Mouse (Mus musculus) lung, postnatal 14 days (tissue): ENCODE data around the gene Gm9573.
A peak's percentile ranks its signal among the peaks of the same experiment; 100 is the strongest.

Experiments used
- DNase-seq: peaks from one replicate; pipeline ENCODE4 v3.0.0; 2021

Gm9573 gene

DNA sequence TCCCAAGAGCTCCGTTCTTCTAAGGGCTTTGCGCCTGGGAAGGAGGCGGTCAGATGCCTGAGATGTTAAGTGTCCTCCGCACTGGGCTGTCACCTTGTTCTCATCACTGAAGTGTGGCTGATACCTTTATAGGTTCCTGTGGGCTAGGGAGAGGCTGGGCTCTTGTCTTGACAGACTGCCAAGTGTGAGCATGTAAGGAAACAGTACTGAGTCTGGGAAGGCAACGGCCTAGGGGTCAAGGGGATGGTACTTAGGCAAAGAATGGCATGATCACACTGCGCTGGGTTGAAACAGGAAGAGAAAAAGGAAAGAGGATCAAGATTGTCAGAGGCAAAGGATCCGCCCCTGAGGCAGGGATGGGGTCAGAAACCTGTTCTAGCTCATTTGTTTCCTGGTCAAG, at the start of gene Gm9573:
Gene Gm9573 (minus strand): TSS at position 101 of the 400 bp plus-strand sequence.
- DNase-seq = no peak

DNA sequence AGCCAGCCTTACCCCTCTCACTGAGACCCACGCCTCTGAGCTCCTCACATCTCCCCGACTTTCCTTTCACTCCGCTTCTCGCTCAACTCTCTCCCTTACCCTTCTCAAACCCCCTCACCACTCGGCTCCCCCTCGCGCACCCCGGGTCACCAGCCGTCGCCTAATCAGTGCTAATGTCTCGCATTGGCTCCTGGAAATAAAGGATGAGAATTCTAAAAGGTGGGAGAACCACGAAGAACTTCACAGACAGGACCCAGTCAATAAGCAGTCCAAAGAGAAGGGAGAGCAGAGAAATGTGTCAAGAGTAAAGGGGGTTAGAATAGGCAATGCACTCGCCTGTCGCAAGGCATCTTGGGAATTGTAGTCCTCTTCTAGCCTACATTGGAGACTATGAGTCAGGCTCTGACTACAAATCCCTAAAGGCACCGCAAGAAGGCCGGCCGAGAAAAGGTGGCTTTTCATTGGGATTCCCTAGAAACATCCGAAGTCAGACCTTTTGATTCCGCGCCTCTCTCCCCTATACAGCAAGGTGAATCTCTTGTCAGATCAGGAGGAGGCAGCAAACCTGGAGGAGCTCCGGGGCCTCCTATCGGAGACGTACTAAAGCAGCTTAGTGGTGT, 47.1 kb upstream of the Gm9573 start, which contains the start of gene Gtf2h4:
Gene Gtf2h4 (minus strand): TSS at position 324 of the 620 bp plus-strand sequence.
- peak; percentile 90 for DNase-seq

DNA sequence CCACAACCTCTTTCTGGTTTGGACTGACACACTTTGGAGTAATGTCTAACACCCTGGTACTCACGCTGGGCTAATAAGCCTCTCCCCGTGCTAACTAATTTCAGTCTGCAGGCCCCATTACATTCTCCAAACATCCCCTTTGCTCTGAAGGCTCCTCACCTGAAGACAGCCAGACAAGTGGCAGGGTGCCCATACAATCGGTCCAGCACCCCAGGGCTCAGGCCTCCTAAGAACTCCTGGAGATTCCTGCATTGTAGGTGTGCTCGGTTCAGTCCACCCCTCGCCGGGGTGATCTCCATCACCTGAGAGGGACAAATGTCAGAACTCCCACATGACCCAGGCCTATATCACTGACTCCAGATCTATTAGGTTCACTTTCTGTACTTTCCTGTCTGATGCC, 46.1 kb upstream of the Gm9573 start:
- no peak for DNase-seq

DNA sequence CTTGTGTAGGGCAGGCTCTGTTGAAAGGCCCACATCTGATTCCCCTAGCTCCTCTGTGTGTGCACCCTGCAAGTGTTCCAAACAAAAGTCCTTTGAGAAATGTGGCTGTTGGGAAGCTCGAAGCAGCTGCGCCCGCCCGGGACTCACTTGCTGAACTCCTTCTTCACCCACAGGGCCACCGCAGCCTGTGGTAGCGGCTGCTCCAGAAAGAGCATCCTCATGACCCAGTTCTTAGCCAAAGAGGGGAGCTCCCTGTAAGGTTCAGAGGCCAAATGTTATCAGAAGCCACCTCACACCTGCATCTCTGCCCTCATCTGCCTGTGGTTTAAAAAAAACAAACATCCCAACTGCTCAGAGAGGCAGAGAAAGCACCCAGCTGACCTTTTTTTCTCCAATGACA, 45.4 kb upstream of the Gm9573 start:
- DNase-seq = no peak

DNA sequence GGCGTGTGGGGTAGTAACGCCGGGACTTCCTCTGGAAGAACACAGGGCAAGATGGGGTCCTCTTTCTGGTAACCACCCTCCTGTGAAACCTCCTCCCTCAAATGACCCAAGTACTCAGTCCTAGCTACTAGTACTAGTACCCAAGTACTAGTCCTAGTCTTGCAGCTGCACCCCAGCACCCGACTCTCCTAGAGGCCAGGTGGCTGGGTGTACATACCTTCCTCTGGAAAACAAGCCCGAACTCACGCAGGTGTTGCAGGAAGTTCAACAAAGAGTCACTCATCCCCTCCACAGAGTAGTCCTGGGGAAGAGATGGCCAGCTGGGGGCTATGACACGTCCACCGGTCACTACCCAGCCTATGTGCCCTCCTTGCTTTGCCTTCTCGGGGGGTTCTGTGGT, 43.3 kb upstream of the Gm9573 start:
- no peak for DNase-seq

DNA sequence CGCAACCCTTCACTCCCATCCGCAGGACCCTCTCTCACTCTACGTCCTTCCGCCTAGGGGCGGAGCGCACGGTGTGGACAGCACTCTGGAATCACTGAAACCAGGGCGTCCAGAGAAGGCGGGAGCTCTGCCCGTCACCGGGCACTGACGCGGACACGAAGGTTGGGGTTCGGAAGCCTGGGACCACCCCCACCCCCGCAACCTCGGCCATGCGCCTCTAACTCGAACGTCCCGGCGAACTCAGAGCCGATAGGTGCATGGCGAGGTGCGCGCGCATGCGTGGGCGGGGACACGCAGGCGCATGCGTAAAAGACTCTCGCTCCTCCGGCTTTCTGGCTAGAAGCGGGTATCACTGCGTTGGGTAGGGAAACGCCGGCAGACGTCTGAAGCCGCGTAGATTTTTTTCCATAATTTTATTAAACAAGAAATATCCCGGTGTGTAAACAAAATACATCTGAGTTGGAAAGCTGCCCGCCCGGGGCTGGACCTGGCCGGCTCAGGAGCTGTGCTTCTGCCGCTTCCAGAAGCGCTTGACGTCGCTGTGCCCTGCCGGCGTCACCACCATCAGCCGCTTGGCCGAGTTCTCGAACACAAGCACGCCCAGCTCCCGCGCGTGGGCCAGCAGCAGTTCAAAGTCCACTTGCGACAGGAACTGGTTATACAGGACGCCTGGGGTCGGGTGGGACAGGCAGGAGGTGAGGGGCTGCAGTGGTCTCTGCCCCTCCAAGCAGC, 41.1 kb upstream of the Gm9573 start, which contains the start of gene Vars2:
Gene Vars2 (minus strand): TSS at position 259 of the 732 bp plus-strand sequence.
- DNase-seq = peak; percentile 98

DNA sequence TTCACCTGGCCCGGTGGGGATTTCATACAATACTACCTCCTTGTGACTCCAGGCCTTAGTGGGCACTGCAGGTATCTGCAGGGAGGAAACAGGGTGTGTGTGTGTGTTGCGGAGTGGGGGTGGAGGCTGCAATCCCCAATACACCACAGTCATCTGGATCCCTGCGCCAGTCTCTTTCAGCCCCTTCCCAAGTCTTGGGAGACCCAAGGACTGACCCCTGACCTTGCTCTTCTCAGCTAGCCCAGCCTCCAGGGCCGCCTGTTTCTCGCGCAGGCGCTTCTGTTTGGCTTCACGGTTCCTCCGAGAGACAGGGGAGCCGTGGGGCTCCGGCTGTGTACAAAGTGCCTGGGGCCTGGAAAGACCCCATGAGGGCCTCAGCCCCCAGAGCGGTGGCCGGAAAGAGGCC, 40.4 kb upstream of the Gm9573 start:
- no peak for DNase-seq

DNA sequence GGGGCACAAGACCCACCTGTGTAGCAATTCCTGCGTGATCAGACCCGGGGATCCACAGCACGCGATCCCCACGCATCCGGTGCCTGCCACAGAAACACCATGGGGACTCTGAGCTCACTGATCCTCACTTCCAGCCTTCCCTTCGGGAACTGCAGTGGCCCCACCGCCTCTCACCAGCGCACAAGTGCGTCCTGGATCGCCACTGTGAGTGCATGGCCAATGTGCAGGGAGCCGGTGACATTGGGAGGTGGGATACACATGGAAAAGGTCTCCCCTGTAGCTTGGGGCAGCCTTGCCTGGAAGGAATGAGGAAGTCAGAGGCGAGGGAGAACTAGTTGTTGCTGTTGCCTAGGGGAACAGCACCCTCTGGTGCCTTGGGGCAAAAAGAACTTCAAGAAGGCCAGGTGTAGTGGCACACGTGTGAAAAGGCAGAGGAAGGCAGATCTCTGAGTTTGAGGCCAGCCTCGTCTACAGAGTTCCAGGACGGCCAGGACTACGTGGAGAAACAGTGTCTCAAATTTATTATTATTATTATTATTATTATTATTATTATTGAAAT, 39.6 kb upstream of the Gm9573 start:
- DNase-seq = peak; percentile 56

DNA sequence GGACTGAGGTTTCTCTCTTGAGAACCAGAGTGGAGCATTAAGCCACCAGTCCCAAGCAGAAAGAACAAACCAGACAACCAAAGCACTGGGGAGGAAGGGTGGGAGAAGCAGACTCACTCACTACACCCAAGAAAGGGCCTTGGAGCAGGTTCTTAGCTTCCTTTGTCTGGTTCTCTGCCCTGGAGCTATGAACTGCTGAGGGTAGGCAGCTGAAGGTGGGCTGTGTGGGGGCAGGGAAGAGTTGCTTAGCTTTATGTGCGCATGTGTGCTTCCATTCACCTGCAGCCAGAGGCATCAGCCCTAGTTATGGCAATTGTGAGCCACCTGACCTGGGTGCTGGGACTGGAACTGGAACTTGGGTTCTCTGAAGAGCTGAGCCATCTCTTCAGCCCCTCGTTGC, 26.6 kb upstream of the Gm9573 start:
- DNase-seq = no peak

DNA sequence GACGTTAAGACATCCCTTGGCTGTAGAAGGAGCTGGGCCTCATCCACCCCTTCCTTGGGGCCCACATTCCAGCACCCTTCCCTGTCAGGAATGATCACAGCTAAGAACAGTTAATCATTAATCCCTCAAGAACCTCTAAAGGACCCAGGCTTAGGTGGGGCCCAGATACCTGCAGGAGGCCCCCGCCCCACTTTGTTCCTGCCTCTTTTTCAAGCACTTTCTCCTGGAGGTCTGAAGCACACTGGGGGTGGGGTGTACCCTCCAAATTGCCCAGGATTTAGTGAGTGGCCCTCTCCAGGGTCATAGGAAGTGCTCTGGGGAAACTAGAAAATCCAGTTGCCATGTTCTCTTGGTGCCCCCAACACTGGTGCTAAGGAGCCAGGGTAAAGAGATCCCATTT, 23.0 kb upstream of the Gm9573 start:
- peak; percentile 59 for DNase-seq

DNA sequence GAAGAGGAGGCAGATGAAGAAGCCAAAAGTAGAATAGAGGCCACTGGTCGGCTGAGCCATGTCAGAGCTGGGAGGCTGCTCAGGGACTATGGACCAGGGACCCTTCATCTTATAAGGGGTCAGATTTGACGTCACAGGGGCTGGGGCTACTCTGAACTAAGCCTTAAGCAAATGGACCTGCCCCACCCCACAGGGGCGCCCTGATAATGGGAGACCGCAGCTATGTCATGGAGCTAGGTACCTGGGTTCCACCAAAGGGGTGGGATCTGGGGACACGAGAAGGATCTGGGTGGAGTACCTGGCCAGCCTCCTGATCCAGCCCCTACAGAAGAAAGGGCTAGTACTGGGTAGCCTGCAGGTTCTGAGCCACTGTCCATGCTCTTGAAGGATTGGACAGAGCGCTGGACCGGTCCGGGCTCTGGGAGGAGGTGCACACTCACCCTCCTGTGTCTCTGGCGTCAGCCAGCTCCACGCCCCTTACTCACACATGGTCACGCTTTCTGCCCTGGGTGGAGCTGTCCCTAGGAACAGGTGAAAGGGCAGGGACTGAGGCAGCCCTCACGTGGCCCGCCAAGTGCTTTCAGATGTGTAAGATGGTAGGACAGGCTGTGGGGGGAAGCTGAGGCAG, 17.3 kb upstream of the Gm9573 start, which contains the start of gene Mucl3:
Gene Mucl3 (minus strand): TSS at position 87 of the 628 bp plus-strand sequence.
- no peak for DNase-seq

DNA sequence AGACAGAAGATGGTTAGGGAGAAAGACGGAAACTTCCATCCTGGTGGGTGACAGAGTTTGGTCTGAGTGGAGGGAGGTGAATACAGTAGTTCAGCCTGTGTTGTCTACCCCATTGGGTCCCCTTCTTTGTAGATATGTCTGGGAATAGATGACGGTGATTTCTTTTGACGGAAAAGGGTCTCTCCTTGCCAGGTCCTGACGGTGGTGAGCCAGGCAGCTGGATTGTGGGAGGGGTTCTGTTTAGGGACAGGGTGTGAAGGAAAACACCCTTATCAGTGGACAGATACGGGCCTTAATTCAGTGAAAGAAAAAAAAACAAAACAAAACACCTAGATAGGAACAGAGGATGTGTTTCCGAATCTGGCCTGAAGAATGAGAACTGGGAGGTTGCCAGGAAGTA, 12.9 kb upstream of the Gm9573 start:
- DNase-seq = no peak

DNA sequence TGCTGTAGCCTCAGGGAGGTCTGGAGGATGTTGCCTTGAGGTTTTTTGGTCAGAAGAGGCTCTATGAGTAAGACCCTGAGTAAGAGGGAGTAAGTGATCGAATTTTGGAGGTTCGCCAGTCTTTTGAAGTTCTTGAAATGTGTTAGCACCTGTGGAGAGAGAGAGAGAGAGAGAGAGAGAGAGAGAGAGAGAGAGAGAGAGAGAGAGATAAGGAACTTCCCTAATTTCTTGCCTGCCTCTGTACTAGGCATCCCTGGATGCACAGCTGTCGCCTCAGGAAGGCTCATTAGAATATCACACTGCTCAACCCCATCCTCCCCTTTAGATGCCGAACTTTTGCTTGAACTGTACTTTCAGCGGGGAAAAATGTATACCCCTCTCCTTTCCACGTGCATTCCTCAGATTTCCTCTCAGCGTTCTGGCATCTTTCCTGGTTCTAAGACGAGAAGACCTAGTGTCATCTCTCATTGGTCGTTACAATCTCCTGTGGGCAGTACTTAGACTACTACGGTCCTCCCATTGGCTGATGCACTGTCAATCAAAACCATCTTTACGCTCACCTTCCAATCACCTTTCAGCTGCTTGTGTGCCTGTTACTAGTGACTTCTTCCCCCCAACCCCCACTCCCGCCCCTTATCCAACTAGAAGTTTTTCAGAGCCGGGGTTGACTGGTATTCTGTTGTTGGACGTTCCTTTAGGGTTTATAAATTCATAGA, 12.2 kb upstream of the Gm9573 start:
- DNase-seq = peak; percentile 83

DNA sequence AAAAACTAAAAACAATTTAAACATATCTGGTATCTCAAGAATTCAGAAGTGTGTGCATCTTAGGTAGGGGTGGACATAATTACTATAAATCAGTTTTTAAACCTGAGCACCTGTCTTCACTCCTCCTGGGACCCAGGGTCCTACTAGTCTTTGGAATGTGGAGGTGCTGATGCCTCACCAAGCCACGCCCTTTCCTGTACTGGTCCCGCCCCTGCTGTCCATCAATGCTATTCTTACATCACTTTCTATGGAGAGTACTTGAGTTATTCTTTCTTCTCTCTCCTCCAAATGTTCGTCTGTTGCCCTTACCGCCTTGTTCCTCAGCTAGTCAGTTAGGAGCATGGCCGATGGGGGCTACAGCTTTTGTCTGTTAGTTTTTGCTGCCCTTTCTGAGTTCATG, 9.9 kb upstream of the Gm9573 start:
- peak; percentile 63 for DNase-seq

DNA sequence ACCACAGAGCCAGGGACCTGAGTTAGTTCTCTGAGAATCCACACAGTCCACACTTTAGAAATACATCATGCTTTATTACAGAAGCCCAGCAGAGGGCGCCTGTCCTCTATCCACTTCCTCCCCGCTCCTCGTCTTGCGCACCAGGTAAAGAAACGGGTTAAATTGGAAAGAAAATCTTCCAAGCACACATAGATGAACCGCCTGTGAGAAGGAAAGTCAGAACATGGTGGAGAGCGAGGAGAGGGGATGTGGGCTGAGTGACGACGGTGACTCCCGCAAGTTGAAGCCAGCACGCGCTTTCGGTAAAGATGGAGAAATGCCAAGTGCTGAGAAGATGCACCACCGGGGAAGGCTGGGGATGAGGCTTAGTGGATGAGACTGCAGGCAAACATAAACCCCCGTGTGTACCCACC, 9.3 kb upstream of the Gm9573 start:
- peak; percentile 79 for DNase-seq

DNA sequence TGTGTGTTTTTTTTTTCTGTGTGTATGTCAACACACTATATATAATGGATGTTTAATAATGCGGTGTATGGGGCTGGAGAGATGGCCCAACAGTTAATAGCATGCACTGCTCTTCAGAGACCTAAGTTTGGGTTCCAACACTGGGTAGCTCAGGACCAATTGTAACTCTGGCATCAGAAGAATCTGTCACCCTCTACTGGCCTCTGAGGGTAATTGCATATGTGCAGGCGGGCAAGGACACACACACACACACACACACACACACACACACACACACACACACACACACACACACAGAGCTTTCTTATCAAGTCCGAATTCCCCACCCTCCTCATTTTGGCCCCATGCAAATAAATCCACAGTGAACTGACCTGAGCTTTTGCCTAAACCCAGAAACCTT, 8.8 kb upstream of the Gm9573 start:
- no peak for DNase-seq

DNA sequence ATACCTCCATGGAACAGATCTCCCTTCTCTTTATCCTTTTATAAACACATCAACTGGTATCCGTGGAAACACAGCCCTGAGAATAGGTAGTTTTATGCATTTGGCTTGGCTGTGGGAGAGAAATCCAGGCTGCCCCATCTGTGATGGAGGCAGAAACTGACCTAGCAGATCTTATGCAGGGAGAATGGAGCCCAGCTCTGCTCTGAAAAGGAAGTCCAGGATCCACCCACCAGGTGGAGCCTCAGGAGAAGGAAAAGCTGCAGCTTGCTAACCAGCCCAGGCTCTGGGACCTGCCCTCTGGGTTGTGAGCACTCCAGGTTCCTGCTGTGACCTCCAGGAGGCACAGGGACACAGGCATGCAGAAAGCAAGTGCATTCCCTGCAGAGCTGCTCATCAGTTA, 7.6 kb upstream of the Gm9573 start:
- DNase-seq = peak; percentile 61

DNA sequence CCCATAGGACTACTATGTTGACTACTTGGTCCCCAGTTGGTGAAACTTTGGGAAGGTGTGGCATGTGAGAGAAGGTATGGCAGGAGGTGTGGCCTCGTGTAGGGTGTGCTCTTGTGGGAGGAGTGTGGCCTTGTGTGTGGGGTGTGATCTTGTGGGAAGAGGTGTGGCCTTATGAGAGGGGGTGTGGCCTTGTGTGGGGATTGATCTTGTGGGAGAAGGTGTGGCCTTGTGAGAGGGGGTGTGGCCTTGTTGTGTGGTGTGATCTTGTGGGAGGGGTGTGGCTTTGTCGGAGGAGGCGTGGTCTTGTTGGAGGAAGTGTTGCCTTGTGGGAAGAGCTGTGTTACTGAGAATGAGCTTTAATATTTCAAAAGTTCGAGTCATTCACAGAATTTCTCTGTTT, 9.3 kb downstream of the Gm9573 start:
- no peak for DNase-seq

DNA sequence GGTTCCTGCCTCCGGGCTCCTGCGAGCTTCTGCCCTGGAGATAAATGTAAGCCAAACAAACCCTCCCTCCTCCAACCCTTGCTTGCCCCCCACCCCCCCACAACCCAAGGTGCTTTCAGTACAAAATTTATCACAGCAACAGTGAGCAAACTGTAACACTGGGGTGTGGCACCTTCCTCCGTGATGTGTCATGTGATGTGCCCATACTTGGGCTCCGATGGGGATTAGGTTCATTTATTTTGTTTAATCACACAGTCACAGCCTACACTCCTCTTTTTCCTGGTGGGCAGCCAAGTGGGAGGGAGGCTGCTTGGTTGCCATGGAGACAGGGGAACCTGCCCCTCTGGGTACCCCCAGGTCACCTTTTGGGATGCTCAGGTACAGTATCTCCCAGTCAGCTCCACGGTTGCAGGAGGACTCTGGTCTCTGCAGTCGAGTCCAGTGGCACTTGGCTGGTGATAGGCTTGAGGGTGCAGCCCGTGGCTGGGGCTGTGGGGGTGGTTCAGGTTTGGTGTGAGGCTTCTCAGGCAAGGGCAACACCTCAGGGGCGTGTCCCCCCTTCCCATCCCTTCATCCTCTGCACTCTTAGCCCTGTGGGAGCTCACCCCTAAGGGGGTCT, 24.6 kb downstream of the Gm9573 start:
- no peak for DNase-seq

DNA sequence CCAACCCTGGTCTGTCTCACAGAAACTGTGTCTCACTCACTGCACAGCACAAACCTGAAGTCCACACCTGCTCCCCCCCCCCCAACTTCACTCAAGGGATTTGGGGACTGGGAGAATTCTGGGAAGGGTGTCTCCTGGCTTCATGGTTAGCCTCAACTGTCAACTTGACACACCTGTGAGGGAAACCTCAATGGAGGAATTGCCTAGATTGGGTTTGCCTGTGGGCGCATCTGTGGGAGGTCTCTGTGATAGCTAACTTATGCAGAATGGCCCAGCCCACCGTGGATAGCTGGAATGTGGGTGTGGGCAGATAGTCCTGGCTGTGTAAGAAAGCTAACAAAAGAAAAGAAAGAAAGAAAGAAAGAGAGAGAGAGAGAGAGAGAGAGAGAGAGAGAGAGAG, 25.2 kb downstream of the Gm9573 start, which contains the start of gene Sfta2:
Gene Sfta2 (plus strand): TSS at position 301 of the 400 bp plus-strand sequence.
- DNase-seq = no peak

DNA sequence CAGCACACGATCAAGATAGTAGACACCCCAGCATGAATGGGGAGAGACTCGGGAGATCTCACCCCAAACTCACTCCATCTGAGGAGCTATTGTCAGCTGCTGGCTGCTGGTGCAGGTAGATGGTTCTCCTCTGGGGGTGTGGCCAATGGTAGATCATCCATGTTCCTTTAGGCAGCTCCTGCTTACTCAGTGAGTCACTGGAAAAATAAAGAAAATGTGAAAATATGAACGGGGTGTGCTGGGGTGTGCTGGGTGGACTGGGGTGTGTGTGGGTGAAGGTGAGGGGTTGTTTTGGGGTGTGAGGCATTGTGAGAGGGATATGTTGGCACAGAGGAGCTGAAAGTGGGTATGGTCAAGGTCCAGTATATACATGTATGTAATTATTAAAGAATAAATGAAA, 29.0 kb downstream of the Gm9573 start:
- DNase-seq = no peak

DNA sequence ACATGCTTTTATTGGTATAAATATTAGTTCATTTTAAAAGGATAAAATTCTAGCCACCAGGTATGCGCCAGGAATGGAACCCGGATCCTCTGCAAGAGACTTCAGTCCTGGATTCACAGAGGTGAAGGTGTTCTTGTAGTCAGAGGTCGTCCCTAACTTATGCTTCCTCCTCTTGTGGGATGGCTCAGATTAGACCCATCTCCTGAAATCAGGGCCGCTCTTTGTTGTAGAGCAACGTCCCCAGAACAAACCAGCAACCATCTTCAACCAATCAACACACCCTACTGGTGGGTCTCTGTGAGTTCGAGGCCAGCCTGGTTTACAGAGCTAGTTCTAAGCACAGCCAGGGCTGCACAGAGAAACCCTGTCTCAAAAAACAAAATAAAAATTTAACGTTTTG, 32.0 kb downstream of the Gm9573 start:
- DNase-seq = no peak
